ENCODE assay signal across 8 mouse cellular contexts in the genomic region with DNA sequence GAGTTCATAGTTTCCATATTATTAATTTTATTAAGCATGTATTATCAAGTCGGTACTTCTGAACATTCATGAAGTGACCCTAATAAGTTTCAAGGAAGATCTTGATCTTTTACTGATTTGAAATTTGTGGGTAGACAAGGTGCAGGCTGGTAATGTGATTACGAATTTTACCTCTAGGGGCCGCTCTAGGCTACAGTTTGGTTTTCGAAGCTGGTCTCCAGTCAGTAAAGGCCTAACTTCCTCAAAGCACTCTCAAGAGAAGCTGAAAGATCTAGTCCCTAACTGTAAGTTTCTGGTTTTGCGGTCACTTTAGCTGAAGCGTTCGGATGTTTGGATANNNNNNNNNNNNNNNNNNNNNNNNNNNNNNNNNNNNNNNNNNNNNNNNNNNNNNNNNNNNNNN.
DNase-seq lines count a peak whose midpoint lies in the region; ATAC-seq and TF ChIP-seq lines count a peak whose summit lies in the region.

No protein-coding gene starts in this region.

- no peak; the same call in 1 of the 2 replicates for ATAC-seq in kidney, embryonic 14.5 days (ENCODE audit: low FRiP score, low TSS enrichment)
- peak; percentile 55; the same call in 1 of the 2 replicates for ATAC-seq in midbrain, embryonic 12.5 days (ENCODE audit: low FRiP score, low read depth)

- 24% methylated on average over 7 of the region's 7 CpGs for WGBS in kidney, adult 2 months
- WGBS in kidney, embryonic 14.5 days, result 24% methylated on average over 7 of the region's 7 CpGs
- WGBS in midbrain, embryonic 12.5 days, result 21% methylated on average over 7 of the region's 7 CpGs

- no peak for TF ChIP-seq POLR2A in kidney, adult 2 months (IDR thresholded peaks at IDR 0.05; ENCODE audit: low read depth, low read length)

- no peak overlapping the region for H3K27ac ChIP-seq in kidney, adult 2 months (ENCODE audit: insufficient read depth, low read depth, low read length)
- no peak overlapping the region for H3K27ac ChIP-seq in kidney, embryonic 14.5 days (ENCODE audit: low read depth, low read length)
- no peak overlapping the region for H3K27ac ChIP-seq in midbrain, embryonic 12.5 days (replicated peaks)

- H3K36me3 ChIP-seq in kidney, adult 2 months (ENCODE audit: control insufficient read depth, insufficient read depth, low read length), result no peaks in the 10 kb centered on the region
- no peaks in the 10 kb centered on the region for H3K36me3 ChIP-seq in kidney, embryonic 14.5 days (ENCODE audit: control insufficient read depth, insufficient read depth, low read length)
- H3K36me3 ChIP-seq in midbrain, embryonic 12.5 days, result no peaks in the 10 kb centered on the region

- TF ChIP-seq CTCF in kidney, adult 2 months (conservative IDR thresholded peaks at IDR 0.05; ENCODE audit: insufficient read depth, insufficient read length, low read depth, low read length), result 0 out of 2 replicates have a peak, but pooled peaks have one; percentile 37

- H3K4me1 ChIP-seq in kidney, adult 2 months (ENCODE audit: control insufficient read depth, insufficient read depth, low read length), result no peaks in the 10 kb centered on the region
- no peaks in the 10 kb centered on the region for H3K4me1 ChIP-seq in kidney, embryonic 14.5 days (ENCODE audit: control insufficient read depth, insufficient read depth, low read length)
- H3K4me1 ChIP-seq in midbrain, embryonic 12.5 days, result 0 out of 2 replicates have a peak, but pooled peaks cover 3% of the 10 kb centered on the region

- no peaks in the 10 kb centered on the region for H3K9me3 ChIP-seq in kidney, embryonic 14.5 days (ENCODE audit: control insufficient read depth, low read length)
- H3K9me3 ChIP-seq in midbrain, embryonic 12.5 days, result no peaks in the 10 kb centered on the region

- DNase-seq in kidney, adult 2 months, result peak; percentile 26
- peak; percentile 49 for DNase-seq in Muller cell, postnatal 12 days (ENCODE audit: inconsistent ontology term)
- peak; percentile 83 to 84 for DNase-seq in cerebellum, postnatal 14 days
- DNase-seq in frontal cortex, postnatal 36 days (ENCODE audit: low spot score in 2 of 2), result peak; percentile 73 to 87
- DNase-seq in layer of hippocampus, postnatal 25 days (ENCODE audit: extremely low spot score in 1 of 2, low spot score in 1 of 2), result peak; percentile 53 to 81
- no peak for DNase-seq in MN1 (ENCODE audit: low spot score)

- no peaks in the 10 kb centered on the region for H3K27me3 ChIP-seq in kidney, adult 2 months (replicated peaks; ENCODE audit: control insufficient read depth, insufficient read depth, low read length)
- no peaks in the 10 kb centered on the region for H3K27me3 ChIP-seq in kidney, embryonic 14.5 days (ENCODE audit: control insufficient read depth, insufficient read depth, low read length)
- H3K27me3 ChIP-seq in midbrain, embryonic 12.5 days, result no peaks in the 10 kb centered on the region

- H3K9ac ChIP-seq in kidney, embryonic 14.5 days (ENCODE audit: low read depth, low read length), result no peak overlapping the region
- H3K9ac ChIP-seq in midbrain, embryonic 12.5 days (replicated peaks), result no peak overlapping the region

- no peak overlapping the region for H3K4me3 ChIP-seq in kidney, adult 2 months (ENCODE audit: insufficient read depth, low read depth, low read length)
- no peak overlapping the region for H3K4me3 ChIP-seq in kidney, embryonic 14.5 days (ENCODE audit: low read length)
- no peak overlapping the region for H3K4me3 ChIP-seq in midbrain, embryonic 12.5 days

- H3K4me2 ChIP-seq in kidney, embryonic 14.5 days (replicated peaks; ENCODE audit: low read depth, low read length), result no peak overlapping the region
- no peak overlapping the region for H3K4me2 ChIP-seq in midbrain, embryonic 12.5 days (replicated peaks)
